Mouse (Mus musculus): ENCODE results near the gene Ddx28.

- TF ChIP-seq CTCF (IDR thresholded peaks at IDR 0.05; ENCODE audit: extremely low read depth, insufficient read depth, insufficient read length, insufficient replicate concordance) (no peak), POLR2A (IDR thresholded peaks at IDR 0.05; ENCODE audit: low read depth, low read length) (no peak)
Observed at GRCm38 (mm10) chr8:105961101-105961500, 50.6 kb downstream of the Ddx28 start.

Data from spleen, adult 2 months (tissue).